Mouse (Mus musculus) left cerebral cortex, adult 11 months (tissue): Measurements from ENCODE around the gene Gpi1.
"Not testable (repeated sequence)": the region's sequence is repeated elsewhere in the genome, so short reads cannot be mapped to it uniquely, and the experiment has no call there.

Experiments
- DNase-seq: peaks from one replicate; pipeline ENCODE4 v3.0.0; 2022; ENCODE audit warnings: low spot score

Gene Gpi1

DNA sequence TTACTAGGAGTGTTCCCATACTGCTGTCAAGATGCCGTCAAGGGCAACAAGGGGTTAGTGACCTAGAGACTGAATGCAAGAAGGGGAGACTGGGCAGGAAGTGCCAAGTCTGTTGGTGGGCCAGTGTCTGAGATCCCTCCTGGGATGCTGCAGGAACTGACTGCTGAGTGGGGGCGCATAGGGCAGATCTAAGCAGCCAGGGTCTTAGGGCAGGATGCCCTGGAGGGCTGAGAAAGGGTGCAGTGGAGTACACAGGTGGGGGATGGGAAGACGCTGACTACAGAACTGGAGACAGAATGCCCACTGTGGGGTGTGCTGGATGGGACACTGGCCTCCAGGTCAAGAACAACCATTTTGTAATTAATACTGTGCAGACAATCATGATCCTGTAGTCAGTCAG, 46.3 kb downstream of the Gpi1 start:
- DNase-seq = no peak

DNA sequence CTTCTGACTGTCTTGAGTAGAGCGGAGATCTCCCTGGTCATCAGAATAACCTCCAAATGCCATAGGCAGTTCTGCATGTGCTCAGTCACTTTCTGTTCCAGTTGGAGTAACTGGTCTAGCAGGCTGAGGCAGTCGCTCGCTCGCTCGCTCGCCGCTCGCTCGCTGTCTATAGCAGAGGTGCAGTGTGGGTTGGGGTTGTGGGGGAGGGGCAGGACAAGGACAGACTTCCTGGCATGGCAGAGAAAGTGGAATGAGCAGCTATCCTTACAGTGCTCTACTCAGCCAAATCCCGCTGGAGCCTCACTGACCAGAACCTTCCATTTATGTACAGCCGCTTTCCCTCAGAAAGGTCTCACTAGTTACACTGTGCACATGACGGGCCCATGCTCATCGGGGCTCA, 46.8 kb downstream of the Gpi1 start:
- no peak for DNase-seq

DNA sequence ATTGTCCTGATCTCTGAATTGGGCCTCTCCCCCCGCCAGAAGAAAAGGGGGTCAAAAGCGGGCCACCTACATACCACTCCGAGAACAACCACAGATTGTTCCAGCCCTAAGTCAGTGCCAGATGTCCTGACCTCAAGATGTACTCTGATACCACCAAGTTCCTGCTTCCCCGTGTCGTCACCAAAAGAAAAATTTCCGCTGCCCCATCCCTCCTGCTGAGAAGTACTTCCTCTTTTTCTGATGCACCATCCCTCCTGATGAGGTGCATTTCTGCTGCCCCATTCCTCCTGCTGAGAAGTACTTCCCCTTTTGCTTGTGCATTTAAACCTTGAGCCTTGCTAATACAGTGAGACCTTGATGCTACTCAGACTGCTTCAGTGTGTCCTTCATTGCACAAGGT, 53.9 kb downstream of the Gpi1 start:
- not testable (repeated sequence) for DNase-seq

DNA sequence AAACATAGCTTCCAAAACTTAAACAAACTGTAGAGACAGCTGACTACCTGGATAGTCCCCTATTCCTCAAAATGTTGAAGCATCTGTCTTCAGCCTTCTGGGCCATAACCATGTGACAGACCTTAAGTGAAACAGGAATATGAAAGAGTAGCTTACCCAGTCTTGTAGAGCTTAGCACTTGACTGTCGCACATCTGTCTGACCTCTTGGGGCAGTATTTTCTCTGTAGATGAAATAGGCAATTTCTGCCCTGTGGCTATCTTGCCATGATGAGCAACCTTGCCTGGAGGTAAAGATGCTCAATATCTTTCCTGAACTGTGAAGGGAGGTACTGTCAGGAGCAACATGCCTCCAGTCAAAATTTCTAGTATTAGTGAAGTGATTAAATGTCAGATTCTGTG, 57.9 kb downstream of the Gpi1 start:
- DNase-seq = no peak

DNA sequence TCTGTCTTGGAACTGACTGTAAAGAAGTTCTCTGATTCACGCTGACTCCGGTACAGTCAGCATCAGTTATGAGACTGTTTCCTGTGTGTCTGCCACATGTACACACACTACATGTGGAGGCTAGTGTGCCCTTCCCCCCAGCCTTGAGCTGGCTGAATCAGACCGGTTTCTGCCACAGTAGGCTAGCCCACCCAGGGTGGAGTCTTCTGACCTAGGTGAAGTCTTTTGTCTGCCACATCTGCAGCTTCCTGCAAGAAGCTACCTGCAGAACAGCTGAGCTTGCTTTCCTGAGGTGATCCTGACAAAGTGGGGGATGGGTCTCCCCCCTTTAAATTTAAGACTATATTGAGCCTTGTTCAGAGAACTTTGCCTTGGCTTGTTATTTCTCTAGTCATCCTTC, 60.7 kb downstream of the Gpi1 start, which contains the start of gene Uba2:
TSS of gene Uba2 (minus strand) at position 146 of the 400 bp plus-strand sequence.
- DNase-seq = no peak

DNA sequence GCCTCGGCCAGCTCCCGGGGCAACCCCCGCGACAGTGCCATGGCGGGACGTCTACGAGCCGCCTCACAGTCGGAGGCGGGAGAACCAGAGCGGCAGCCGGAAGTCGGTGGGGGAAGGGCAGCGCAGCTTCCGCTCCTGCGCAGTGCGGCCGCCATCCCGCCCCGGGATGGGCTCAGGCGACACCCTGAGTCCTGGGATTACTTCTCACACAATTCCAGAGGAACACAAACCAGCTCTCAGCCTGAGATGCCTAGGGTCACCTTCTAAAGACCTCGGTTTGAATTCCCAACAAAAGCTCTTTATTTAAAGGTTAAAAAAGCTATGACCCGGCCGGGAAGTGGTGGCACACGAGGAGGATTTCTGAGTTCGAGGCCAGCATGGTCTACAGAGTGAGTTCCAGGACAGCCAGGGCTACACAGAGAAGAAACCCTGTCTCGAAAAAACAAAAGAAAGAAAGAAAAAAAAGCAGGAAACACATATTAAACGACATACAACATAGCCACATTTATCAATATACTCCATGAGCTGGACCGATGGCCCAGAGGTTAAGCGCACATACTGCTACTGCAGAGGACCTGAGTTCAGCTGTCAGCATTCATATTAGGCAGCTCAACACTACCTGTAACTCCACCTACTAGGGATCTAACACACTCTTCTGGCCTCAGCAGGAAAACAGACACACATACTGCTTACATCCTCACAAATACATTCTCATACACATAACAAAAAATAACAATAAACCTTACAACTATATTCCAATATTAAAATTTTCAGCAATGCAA, 61.5 kb downstream of the Gpi1 start:
- DNase-seq = peak; percentile 85

DNA sequence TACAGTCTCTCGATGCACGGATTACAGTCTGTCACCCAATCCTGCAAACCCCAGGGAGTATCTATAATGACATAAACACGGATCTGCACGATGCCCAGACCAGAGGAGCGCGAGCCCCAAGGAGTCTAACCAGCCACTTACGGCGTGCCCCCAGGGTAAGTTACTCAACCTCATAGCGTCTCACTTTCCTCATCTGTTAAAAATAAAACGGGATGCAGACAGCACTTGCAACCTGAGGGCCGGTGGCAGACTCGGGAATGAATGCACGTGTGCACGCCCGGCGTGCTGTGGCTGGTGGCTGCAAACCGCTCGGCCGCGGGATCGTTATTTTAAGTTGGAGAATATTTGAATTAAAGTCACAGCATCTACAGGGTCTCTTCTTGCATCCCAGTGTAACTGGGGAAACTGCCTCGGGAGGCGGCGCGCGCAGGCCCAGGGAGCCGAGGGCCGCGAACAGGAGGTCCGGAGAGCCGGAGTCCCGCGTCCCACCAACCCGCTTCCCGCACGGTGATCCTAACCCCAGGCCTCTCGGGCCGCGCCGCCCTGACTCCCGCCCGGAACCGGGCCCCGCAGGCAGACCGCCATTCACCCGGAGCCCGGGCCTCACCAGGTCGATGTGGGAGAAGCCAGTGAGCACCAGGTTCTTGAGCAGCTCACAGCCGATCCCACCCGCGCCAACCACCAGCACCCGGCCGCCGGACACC, 62.2 kb downstream of the Gpi1 start:
- DNase-seq = no peak

DNA sequence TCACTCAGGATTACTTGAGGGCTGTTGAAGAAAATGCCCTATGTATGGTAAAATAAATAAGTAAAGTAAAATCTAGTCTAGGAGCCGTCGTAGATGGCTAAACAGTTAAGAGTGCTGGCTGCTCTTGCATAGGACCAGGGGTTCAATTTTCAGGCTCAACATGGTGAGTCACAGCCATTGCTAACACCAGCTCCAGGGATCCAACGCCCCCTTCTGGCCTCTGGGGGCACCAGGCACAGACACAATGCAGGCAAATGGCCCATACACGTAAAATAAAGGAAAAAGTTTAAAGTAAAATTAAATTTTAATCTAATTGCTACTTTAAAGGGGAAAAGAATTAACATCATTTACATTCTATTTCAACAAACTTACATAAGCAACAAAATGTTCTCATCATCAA, 63.3 kb downstream of the Gpi1 start:
- DNase-seq = no peak

DNA sequence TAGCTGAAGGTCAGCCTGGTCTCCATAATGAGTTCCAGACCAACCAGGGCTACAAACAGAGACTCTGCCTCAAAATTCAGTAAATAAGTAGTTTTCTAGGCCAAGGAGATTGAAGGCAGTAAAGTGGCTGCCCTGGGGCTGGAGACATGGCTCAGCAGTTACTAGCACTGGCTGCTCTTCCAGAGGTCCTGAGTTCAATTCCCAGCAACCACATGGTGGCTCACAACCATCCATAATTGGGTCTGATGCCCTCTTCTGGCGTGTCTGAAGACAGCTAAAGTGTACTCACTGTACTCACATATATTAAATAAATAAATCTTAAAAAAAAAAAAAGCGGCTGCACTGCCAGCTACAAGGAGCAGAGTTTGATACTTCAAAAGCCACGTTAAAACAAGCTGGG, 64.1 kb downstream of the Gpi1 start:
- no peak for DNase-seq

DNA sequence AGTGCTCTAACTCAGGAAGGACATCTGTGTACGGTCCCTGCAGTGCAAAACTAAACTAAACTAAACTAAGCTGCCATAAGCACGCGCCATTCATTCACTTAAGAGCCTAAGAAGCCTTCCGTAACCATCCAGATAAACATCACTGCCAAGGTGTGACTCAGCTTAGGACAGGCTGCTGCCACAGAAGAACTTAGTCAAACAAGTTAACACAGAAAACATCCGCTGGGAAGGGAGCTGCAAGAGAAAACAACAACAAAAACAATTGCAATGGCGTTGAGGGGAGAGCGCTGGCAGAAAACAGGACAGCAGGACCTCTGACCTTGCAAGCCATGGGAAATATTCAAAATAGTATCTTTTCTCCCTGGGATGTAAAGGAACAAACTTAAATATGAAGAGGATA, 65.5 kb downstream of the Gpi1 start:
- DNase-seq = no peak

DNA sequence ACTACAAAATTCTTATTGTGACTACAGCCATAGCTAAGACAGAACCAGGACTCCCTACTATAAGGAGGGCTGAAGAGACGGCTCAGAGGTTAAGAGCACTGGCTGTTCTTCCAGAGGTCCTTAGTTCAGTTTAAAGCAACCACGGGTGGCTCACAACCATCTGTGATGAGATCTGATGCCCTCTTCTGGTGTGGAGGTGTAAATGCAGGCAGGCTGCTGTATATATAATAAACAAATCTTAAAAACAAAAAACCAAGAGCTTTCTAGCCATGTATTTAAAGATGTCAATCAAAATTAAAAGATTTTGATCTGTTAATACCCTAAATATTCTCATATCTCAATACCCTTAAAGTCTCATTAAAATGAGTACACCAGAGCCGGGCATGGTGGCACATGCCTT, 71.0 kb downstream of the Gpi1 start:
- DNase-seq = no peak

DNA sequence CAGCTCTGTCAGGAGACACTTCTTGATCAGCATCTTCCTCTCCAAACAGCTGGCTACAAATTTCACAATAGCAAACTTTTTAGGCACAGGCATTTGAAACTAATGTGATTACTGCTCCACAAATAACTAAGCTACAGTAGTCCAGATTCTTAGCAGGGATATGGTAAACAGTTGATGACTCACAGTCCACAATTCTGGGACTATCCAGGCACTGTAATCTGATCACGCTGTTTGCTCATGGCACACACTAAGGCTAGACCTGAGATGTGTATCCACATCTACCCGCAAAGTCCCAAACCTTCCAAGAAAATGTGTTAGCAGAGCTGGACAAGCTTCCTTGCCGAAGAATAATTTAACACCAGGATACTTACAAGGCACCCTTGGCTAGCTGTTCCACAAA, 72.1 kb downstream of the Gpi1 start:
- no peak for DNase-seq
